Mouse (Mus musculus) telencephalon, adult 2 months (tissue): Measurements from ENCODE around the gene Nucb2.

ENCODE experiments used
- DNase-seq: peaks from one replicate; pipeline ENCODE4 v3.0.0-alpha.2; 2011; ENCODE audit warnings: low read depth, low spot score

The Nucb2 gene

GRCm38 (mm10) chr7:116519805-116520204 is 15.6 kb downstream of the Nucb2 start:
- DNase-seq, result no peak

GRCm38 (mm10) chr7:116524577-116524976 is 20.4 kb downstream of the Nucb2 start:
- DNase-seq, result no peak

- no peak for DNase-seq
Observed at GRCm38 (mm10) chr7:116529793-116530192, 25.6 kb downstream of the Nucb2 start.

- no peak for DNase-seq
Observed at GRCm38 (mm10) chr7:116530470-116530869, 26.3 kb downstream of the Nucb2 start.

- peak; percentile 21 for DNase-seq
Observed at GRCm38 (mm10) chr7:116531311-116531710, 27.1 kb downstream of the Nucb2 start.

GRCm38 (mm10) chr7:116556834-116557233 is 52.7 kb downstream of the Nucb2 start:
- no peak for DNase-seq

GRCm38 (mm10) chr7:116574551-116574950 is 70.4 kb downstream of the Nucb2 start:
- peak; percentile 6 for DNase-seq
